Mouse (Mus musculus) ES-E14 (cell line): ENCODE results near the gene Gm29609. TPM values are rescaled to one million over a fixed set of nuclear protein-coding genes. Genes with fewer than 3 reads are reported as not detected.

Experiments used
- DNase-seq: peaks from one replicate; pipeline ENCODE4 v3.0.0-alpha.2; 2013; ENCODE audit warnings: low read depth, low spot score
- H3K27ac ChIP-seq: 2 replicates; pipeline ENCODE4 v1.5.1; 2012; ENCODE audit warnings: low read depth, mild to moderate bottlenecking, low read length, moderate library complexity, mixed read lengths; ENCODE audit not compliant: poor library complexity, insufficient read depth, severe bottlenecking
- H3K36me3 ChIP-seq: 2 replicates; pipeline ENCODE4 v1.6.1; 2012; ENCODE audit warnings: mild to moderate bottlenecking, low read length, moderate library complexity, mixed read lengths; ENCODE audit not compliant: control insufficient read depth, poor library complexity, insufficient read depth, severe bottlenecking
- H3K4me1 ChIP-seq, 2 experiments: fragments of 150-350 bp in 1 of 2; sonication (generic) in 1 of 2; 2 replicates each; pipeline ENCODE4 v1.6.1; 2012; ENCODE audit warnings: low read length in 2 of 2, mild to moderate bottlenecking in 1 of 2, mixed read lengths in 1 of 2; ENCODE audit not compliant: control insufficient read depth in 2 of 2, insufficient read depth in 2 of 2, poor library complexity in 1 of 2
- H3K4me3 ChIP-seq, 2 experiments: fragments of 150-350 bp in 1 of 2; sonication (generic) in 1 of 2; 2 replicates each; pipeline ENCODE4 v1.5.1; 2012; ENCODE audit warnings: low read length in 2 of 2, low read depth in 1 of 2, mild to moderate bottlenecking in 1 of 2, mixed read lengths in 1 of 2; ENCODE audit not compliant: insufficient read depth in 1 of 2, poor library complexity in 1 of 2, severe bottlenecking in 1 of 2
- H3K9ac ChIP-seq: 2 replicates; pipeline ENCODE4 v1.6.1; 2012; ENCODE audit warnings: low read depth, mild to moderate bottlenecking, low read length, mixed read lengths; ENCODE audit not compliant: poor library complexity, insufficient read depth, severe bottlenecking
- H3K9me3 ChIP-seq: fragments of 150-350 bp; sonication (generic); 2 replicates; pipeline ENCODE4 v1.6.1; 2012; ENCODE audit warnings: low read depth, mild to moderate bottlenecking, low read length; ENCODE audit not compliant: control insufficient read depth, insufficient read depth
- CHD2 ChIP-seq: IDR thresholded peaks from 2 replicates; pipeline ENCODE4 v1.6.1; 2014; ENCODE audit warnings: mild to moderate bottlenecking, low read depth, low read length, inconsistent platforms
- HCFC1 ChIP-seq: IDR thresholded peaks from 2 replicates; pipeline ENCODE4 v1.6.1; 2012; ENCODE audit warnings: low read length, inconsistent platforms, borderline replicate concordance; ENCODE audit not compliant: insufficient read depth
- MAFK ChIP-seq: IDR thresholded peaks from 2 replicates; pipeline ENCODE4 v1.6.1; 2014; ENCODE audit warnings: mild to moderate bottlenecking, low read depth, low read length, inconsistent platforms; ENCODE audit not compliant: insufficient read depth
- ZC3H11A ChIP-seq: IDR thresholded peaks from 2 replicates; pipeline ENCODE4 v1.6.1; 2012; ENCODE audit warnings: low read depth, mild to moderate bottlenecking, inconsistent platforms, low read length, borderline replicate concordance
- ZNF384 ChIP-seq: IDR thresholded peaks from 2 replicates; pipeline ENCODE4 v1.6.1; 2012; ENCODE audit warnings: low read depth, low read length, inconsistent platforms
- in situ Hi-C, 2 experiments: fragments of 600-800 bp; cut with MboI; formaldehyde crosslinking; loops; one replicate each; pipeline ENCODE4 v1.15.1; 2025; ENCODE audit warnings: low sequenced_read_pairs in 2 of 2, inconsistent platforms in 1 of 2; ENCODE audit not compliant: unreplicated experiment in 2 of 2
- total RNA-seq: library from RNA; depleted of rRNA; stranded (reverse); fragments of 300-350 nt; gene quantifications from 2 replicates; pipeline ENCODE4 v1.2.3, GENCODE M21; 2012; rRNA removed

Gm29609 gene
- total RNA-seq, 1 experiment, result 3.1 TPM

DNA sequence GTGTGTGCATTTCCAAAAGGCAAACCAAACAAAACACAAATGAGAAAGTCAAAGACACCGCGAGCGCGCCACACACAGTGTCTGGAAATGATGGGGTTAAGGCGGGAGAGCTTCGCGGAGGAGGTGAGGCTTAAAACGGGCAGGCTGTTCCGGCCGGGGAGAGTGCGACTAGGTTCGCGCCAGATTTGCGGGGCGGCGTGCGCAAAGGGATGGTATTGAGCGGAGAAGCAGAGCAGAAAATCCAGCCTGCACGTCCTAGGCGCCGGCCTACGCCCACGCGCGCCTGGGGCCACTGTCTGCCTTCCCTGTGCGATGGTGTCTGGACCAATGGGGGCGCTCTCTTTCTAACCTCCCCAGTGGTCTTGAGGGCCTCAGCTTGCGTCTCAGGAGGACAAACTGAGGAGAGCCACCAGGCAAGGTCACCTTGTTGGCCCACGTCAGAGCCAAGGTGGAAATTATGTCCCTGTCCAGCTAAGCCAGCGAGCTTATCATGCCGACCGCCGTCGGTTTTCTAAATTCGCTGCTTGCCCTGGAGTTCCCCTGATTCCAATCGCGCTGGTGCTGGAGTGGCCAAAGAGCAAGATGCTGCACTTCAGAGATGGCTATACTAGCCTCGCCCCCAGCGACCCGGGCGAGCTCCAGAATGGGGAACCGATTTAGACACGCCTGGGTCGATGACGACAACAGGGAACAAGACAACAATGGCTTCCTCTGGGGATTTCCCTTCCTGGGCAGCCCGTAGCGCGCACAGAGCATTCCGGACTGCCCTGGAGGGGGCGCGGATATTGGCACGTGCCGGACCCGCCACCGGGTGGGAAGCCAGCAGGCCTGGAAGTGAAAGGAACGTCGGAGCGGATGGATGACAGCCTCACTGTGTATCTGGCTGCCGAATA lies 84.7 kb downstream of the Gm29609 start:
- H3K36me3 ChIP-seq, result no peaks in the 10 kb centered on the region
- peak overlapping the region; percentile 71 to 92 for H3K4me3 ChIP-seq
- no peak overlapping the region for H3K27ac ChIP-seq
- H3K4me1 ChIP-seq, result peaks cover 2 to 6% of the 10 kb centered on the region in 2 experiments; a peak in 2 of 4 replicates
- no peaks in the 10 kb centered on the region for H3K9me3 ChIP-seq
- TF ChIP-seq ZC3H11A, result no peak
- TF ChIP-seq ZNF384, result no peak
- TF ChIP-seq CHD2, result no peak
- TF ChIP-seq HCFC1, result no peak
- no peak for TF ChIP-seq MAFK
- peak overlapping the region; percentile 36 for H3K9ac ChIP-seq
- no peak for DNase-seq
- in situ Hi-C loops, result no loop called here

Other genes with a start within 250 kb of the Gm29609 start
- 14.7 and 21.5 TPM in 2 replicates for gene Cgref1, start 234.3 kb downstream of the Gm29609 start, total RNA-seq
- 94.2 and 96.4 TPM in 2 replicates for gene Preb, start 219.6 kb downstream of the Gm29609 start, total RNA-seq
- 0.05 and 0.27 TPM in 2 replicates for gene Tcf23, start 211.2 kb downstream of the Gm29609 start, total RNA-seq
- 53.7 and 64.5 TPM in 2 replicates for gene Atraid, start 131.6 kb downstream of the Gm29609 start, total RNA-seq
- gene Slc5a6, start 131.0 kb downstream of the Gm29609 start, total RNA-seq, result 44.1 and 51.3 TPM in 2 replicates
- gene Cad, start 125.1 kb downstream of the Gm29609 start, total RNA-seq, result 154 and 258 TPM in 2 replicates
- gene Dnajc5g, start 73.6 kb downstream of the Gm29609 start, total RNA-seq, result 0.37 and 0.67 TPM in 2 replicates
- gene Slc30a3, start 71.7 kb downstream of the Gm29609 start, total RNA-seq, result 1.5 and 2.5 TPM in 2 replicates
- 1.3 and 2.3 TPM in 2 replicates for gene Trim54, start 63.2 kb downstream of the Gm29609 start, total RNA-seq
- not detected in 2 replicates for gene Ucn, start 41.1 kb downstream of the Gm29609 start, total RNA-seq
- 43.1 and 45.7 TPM in 2 replicates for gene Mpv17, start 25.7 kb downstream of the Gm29609 start, total RNA-seq
- gene Gtf3c2, start 233 bp upstream of the Gm29609 start, total RNA-seq, result 73.8 and 83.8 TPM in 2 replicates
- 72.0 and 76.5 TPM in 2 replicates for gene Snx17, start 13.3 kb upstream of the Gm29609 start, total RNA-seq
- 74.5 and 76.8 TPM in 2 replicates for gene Eif2b4, start 13.5 kb upstream of the Gm29609 start, total RNA-seq
- 15.2 and 18.5 TPM in 2 replicates for gene Zfp513, start 22.4 kb upstream of the Gm29609 start, total RNA-seq
- 285 and 294 TPM in 2 replicates for gene Ppm1g, start 40.8 kb upstream of the Gm29609 start, total RNA-seq
- 42.4 and 53.1 TPM in 2 replicates for gene Nrbp1, start 61.0 kb upstream of the Gm29609 start, total RNA-seq
- not detected in 2 replicates for gene Gm9970, start 61.3 kb upstream of the Gm29609 start, total RNA-seq
- gene Krtcap3, start 71.8 kb upstream of the Gm29609 start, total RNA-seq, result 10.5 and 24.6 TPM in 2 replicates
- 26.9 and 38.1 TPM in 2 replicates for gene Ift172, start 111.2 kb upstream of the Gm29609 start, total RNA-seq
- gene Fndc4, start 116.2 kb upstream of the Gm29609 start, total RNA-seq, result 14.2 and 23.2 TPM in 2 replicates
- 0.04 TPM in 1 of 2 replicates, not detected in the other for gene Gckr, start 117.5 kb upstream of the Gm29609 start, total RNA-seq